Mouse (Mus musculus): ENCODE results near the gene Glra2. TPM values are rescaled to one million over a fixed set of nuclear protein-coding genes. Genes with fewer than 3 reads are reported as not detected.
A peak's percentile ranks its signal among the peaks of the same experiment; 100 is the strongest.
"Not testable (repeated sequence)": the region's sequence is repeated elsewhere in the genome, so short reads cannot be mapped to it uniquely, and the experiment has no call there.

Glra2 gene
- not detected in 2 replicates for total RNA-seq (2021)
- long read RNA-seq = 0 reads

DNA sequence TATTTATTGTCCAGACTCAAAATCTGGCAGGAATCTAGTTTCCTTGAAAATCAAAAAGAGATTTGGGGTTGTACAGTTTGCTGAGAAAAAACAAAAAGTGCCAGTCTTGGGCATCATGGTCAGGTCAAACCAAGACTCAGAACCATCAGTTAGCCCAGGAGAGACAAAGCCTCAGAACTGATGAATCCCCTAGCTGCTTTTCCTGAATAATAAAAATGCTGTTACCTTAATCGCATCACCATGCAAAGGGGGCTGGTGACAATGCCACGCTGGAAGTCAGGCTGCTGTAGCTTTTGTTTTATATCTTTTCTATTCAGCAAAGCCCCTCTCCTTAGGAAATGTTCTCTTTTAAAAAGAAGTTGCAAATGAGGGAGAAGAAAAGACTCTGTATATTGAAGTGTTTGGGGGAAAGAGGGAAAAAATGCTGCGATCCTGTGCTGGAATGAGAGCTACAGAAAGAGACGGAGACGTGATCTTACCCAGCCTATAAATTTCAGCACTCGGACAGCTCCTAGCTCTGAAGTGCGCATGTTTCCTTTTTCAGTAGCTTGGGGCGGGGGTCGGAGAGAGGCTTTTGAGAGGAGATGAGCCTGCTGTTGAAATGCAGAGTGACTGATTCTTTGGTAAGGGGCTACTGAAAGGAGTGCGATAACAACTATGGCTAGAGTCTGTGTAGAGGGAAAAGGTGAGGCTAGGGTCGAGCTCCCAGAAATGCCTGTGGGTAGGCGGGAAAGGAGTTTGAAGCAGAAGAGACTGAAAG lies at the start of gene Glra2:
TSS of gene Glra2 (minus strand) at position 455 of the 760 bp plus-strand sequence.
- DNase-seq = peak; percentile 5

DNA sequence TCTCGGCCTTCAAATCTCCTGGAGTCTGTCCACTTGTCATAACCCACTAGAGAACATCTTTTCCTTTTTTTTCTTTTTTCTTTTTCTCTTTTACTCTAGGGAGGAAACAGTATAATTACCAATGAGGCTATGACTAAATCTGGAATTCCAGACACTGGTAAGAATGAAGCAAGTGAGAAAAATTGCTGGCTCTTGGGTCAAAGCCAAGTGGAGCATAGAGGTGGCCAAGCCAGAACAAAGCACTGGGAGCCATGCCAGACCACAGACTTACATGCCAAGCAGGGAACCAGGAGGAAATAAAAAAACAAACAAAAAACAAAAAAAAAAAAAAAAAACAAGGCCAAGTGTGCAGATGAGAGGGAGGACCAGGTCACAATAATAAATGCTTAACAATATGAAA lies 35.6 kb upstream of the Glra2 start:
- DNase-seq = peak; percentile 55

DNA sequence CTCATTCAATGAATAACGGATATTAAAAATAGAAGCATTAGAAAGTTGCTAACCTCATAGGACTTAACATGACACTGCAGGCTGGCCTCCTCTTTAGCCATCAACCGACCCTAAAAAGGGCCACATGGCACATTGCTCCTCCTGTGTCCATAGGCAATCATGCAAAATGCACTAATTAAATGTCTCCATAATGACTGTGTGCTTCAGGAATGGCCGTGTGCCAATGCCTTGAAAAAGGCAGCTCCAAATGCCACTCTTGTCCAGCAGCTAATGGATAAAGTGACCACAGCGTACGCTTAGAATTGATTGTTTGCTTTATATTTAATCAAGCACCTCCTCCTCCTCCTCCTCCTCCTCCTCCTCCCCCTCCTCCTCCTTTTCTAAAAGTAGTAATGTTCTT lies 17.4 kb upstream of the Glra2 start:
- DNase-seq = no peak

DNA sequence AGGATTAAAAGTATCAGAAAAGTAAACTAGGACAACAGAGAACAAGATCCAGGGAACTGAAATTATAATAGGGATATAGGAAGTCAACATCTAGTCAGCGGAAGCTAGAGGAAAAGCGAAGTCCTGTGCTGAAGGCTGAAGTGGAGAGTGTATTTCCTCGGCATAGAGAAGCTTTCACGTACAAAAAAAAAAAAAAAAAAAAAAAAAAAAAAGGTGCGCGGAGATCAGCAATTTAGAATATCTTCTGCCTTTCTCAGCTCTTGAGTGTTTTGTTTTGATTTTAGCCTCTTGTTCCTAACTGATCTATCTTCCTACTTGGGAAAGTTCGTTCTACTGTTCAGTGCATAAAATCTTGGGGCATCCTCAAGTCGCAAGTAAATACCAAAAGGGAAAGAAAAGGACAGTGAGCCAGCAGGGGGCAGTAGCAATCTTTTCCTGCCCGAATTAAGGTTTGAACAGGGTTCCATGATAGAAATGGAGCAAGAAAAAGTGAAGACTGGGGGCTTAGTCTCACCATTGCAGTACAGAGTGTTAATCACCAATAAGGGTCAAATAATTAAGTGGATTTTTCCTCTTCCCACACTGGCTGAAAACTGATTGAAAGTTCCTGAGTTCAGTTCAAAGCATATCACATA lies 623 bp upstream of the Glra2 start:
- DNase-seq = peak; percentile 33

DNA sequence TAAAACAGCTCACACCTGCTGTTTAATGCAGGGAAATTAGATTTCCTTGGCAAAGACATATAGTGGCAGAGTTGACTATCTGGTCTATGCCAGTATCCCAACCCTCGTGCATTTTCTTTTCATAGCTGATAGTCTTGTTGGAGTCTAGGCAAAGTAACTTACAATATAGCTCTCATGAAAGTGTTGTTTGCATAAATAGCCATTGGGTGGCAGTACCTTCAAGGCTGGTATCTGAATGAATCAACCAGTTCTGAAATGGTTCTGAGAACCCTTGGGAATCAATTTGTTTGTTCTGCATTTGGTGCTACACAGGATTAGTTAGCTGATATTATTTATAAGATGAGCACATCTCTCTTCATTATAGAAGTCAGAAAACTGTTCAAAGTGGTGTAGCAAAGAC lies 133.6 kb downstream of the Glra2 start:
- no peak for DNase-seq

DNA sequence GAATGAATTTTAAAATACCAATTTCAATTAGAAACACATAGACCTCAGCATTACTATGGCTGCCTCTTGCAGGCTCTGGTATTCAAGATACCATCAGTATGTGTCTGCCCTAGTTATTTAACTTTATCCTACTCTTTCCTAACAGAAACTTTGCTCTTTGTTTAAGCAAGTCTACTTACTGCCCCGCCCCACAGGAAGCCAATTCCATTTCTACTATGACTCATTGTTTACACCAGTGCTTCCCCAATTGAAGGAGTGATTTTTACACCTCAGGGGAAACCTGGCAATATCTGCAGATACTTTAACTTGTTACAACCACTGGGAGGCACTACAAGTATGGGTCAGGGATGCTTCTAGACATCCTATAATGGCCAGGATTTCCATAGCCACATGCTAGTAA lies 136.0 kb downstream of the Glra2 start:
- no peak for DNase-seq

DNA sequence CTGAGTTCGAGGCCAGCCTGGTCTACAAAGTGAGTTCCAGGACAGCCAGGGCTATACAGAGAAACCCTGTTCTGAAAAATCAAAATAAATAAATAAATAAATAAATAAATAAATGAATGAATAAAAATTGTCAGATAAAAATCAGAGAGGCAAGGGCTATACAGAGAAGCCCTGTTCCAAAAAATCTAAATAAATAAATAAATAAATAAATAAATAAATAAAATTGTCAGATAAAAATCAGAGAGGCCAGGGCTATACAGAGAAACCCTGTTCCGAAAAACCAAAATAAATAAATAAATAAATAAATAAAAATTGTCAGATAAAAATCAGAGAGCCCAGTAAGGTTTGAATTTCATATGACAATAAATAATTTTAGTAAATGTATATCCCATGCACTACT lies 144.2 kb downstream of the Glra2 start:
- DNase-seq = not testable (repeated sequence)

DNA sequence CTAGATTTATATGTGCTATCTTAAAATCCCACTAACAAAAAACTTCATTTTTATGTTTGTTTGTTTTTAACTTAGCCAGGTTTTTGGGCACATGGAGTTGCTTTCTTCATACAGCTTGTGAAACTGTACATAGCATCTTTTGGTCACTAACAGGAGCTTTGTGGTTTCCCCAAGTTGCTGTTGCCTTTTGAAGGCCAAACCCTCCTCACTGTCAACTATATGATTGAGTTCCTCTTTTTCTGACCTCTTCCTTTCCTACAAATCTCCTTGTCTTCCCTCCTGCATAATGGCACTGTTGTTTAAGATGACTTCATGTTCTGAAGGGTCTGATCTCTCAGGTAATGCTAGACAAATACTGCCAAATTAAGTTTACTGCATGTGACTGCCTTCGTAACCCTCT lies 170.6 kb downstream of the Glra2 start:
- no peak for DNase-seq

DNA sequence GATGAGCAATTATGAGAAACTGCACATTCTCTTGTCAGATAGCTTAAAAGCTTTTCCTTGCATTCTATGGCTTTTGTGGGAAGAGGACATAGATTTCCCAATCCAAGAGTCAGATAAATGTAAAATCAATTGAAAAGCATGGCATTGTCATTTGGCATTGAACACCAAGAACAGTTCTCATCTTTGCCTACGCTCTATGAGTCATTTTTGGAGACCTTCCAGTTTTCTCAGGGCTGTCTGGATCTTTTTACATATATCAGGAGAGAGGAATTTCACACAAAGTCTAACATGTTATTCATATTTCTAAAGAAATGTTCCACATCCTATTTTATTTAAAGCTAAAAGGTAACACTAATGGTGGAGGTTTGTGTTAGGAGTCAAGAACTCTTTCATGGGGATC lies 223.0 kb downstream of the Glra2 start:
- no peak for DNase-seq

Measured in adrenal gland, postnatal 25 days (tissue).